Mouse (Mus musculus) adrenal gland, postnatal 0 days (tissue): ENCODE results near the gene Sort1. TPM values are rescaled to one million over a fixed set of nuclear protein-coding genes. Genes with fewer than 3 reads are reported as not detected.

ENCODE experiments used
- polyA plus RNA-seq: library from polyadenylated mRNA; unstranded; fragments of >200 nt; fragmentation: Nextera tagmentation; extraction: Ambion mirVana; gene quantifications from 2 replicates; pipeline ENCODE4 v1.2.1, GENCODE M21; 2015

The Sort1 gene
- polyA plus RNA-seq: 4.6 and 6.2 TPM in 2 replicates

DNA sequence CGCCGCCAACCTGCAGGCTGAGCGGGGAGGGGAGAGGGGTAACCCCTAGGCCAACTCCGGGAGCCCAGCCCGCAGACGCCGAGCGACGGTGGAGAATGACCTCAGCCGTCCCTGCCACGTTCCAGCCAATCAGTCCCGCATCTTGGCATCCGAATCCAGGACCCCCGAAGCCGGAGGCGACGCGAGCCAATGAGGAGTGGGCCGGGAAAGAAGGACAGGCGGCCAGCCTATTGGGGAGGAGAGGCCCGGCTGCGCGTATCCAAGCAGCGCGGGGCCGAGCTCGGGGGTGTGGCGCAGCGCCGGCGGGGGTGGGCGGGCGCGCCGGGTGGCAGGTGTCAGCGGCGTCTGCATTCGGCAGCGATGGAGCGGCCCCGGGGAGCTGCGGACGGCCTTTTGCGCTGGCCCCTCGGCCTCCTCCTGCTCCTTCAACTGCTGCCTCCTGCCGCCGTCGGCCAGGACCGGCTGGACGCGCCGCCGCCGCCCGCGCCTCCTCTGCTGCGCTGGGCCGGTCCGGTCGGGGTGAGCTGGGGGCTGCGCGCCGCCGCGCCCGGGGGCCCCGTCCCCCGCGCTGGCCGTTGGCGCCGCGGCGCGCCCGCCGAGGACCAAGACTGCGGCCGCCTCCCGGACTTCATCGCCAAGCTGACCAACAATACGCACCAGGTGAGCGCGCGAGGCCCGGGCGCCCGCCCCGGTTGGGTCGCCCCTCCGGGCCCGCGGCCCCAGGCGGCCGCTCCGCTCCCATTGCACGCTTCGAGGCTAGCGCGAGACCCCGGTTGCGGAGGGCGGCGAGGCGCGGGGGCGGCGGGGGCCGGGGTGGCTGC lies at the start of gene Sort1:
Gene Sort1 (plus strand): TSS at position 302 of the 821 bp plus-strand sequence.

GRCm38 (mm10) chr3:108256719-108257637 lies 26.9 kb upstream of the Sort1 start, which contains the start of gene Psma5:
Psma5 (plus strand) TSS chr3:108256926.

GRCm38 (mm10) chr3:108364270-108364995 lies 80.6 kb downstream of the Sort1 start, which contains the start of gene Mybphl:
Mybphl (plus strand) TSS chr3:108364911.

GRCm38 (mm10) chr3:108383485-108384354 lies 99.8 kb downstream of the Sort1 start, which contains the start of gene Psrc1:
Psrc1 (plus strand) TSS chr3:108383839.

Other genes with a start within 250 kb of the Sort1 start
- gene Gstm4, start 239.2 kb upstream of the Sort1 start, polyA plus RNA-seq: 19.7 and 23.4 TPM in 2 replicates
- 27.7 and 44.6 TPM in 2 replicates for gene Ampd2, start 197.4 kb upstream of the Sort1 start, polyA plus RNA-seq
- gene Gnat2, start 191.3 kb upstream of the Sort1 start, polyA plus RNA-seq: 3.8 and 7.2 TPM in 2 replicates
- gene Gnai3, start 137.9 kb upstream of the Sort1 start, polyA plus RNA-seq: 101 and 133 TPM in 2 replicates
- gene Gpr61, start 129.2 kb upstream of the Sort1 start, polyA plus RNA-seq: 0.17 and 0.60 TPM in 2 replicates
- gene Amigo1, start 97.7 kb upstream of the Sort1 start, polyA plus RNA-seq: 6.0 and 9.1 TPM in 2 replicates
- gene Cyb561d1, start 82.9 kb upstream of the Sort1 start, polyA plus RNA-seq: 1.9 and 2.9 TPM in 2 replicates
- gene Atxn7l2, start 73.1 kb upstream of the Sort1 start, polyA plus RNA-seq: 5.4 and 6.5 TPM in 2 replicates
- 0.24 and 0.91 TPM in 2 replicates for gene Sypl2, start 57.4 kb upstream of the Sort1 start, polyA plus RNA-seq
- 278 and 286 TPM in 2 replicates for gene Psma5, start 27.2 kb upstream of the Sort1 start, polyA plus RNA-seq
- 0.13 TPM in 1 of 2 replicates, not detected in the other for gene Mybphl, start 80.8 kb downstream of the Sort1 start, polyA plus RNA-seq
- gene Psrc1, start 99.8 kb downstream of the Sort1 start, polyA plus RNA-seq: 11.5 and 11.7 TPM in 2 replicates
- 3.7 and 4.1 TPM in 2 replicates for gene Celsr2, start 131.5 kb downstream of the Sort1 start, polyA plus RNA-seq
- 93.7 and 121 TPM in 2 replicates for gene Sars, start 161.1 kb downstream of the Sort1 start, polyA plus RNA-seq